Mouse (Mus musculus) right cerebral cortex, adult 18-20 months (tissue): ENCODE measurements around the gene Rab3gap1.
A peak's percentile ranks its signal among the peaks of the same experiment; 100 is the strongest.

Experiments used
- DNase-seq: peaks from one replicate; pipeline ENCODE4 v3.0.0; 2022; ENCODE audit warnings: mixed read lengths

Gene Rab3gap1

GRCm38 (mm10) chr1:127868300-127869261 lies at the start of gene Rab3gap1:
TSS of gene Rab3gap1 (plus strand) at chr1:127868773.
- peak; percentile 93 for DNase-seq

- no peak for DNase-seq
Observed at GRCm38 (mm10) chr1:127827325-127827724, 41.2 kb upstream of the Rab3gap1 start.

- DNase-seq, result no peak
Observed at GRCm38 (mm10) chr1:127830215-127830921, 38.2 kb upstream of the Rab3gap1 start.

GRCm38 (mm10) chr1:127833714-127834113 lies 34.9 kb upstream of the Rab3gap1 start:
- DNase-seq, result no peak

GRCm38 (mm10) chr1:127834202-127834601 lies 34.4 kb upstream of the Rab3gap1 start:
- no peak for DNase-seq

GRCm38 (mm10) chr1:127836619-127837018 lies 32.0 kb upstream of the Rab3gap1 start:
- no peak for DNase-seq

- peak; percentile 6 for DNase-seq
Observed at GRCm38 (mm10) chr1:127838602-127839001, 30.0 kb upstream of the Rab3gap1 start.

- DNase-seq, result no peak
Observed at GRCm38 (mm10) chr1:127845472-127845871, 23.1 kb upstream of the Rab3gap1 start.

GRCm38 (mm10) chr1:127850075-127850610 lies 18.4 kb upstream of the Rab3gap1 start:
- DNase-seq, result no peak

GRCm38 (mm10) chr1:127854486-127855222 lies 13.9 kb upstream of the Rab3gap1 start, which contains the start of gene Map3k19:
TSS of gene Map3k19 (minus strand) at chr1:127855031.
- peak; percentile 51 for DNase-seq

- DNase-seq, result no peak
Observed at GRCm38 (mm10) chr1:127858945-127859648, 9.5 kb upstream of the Rab3gap1 start.

GRCm38 (mm10) chr1:127859799-127860400 lies 8.7 kb upstream of the Rab3gap1 start:
- DNase-seq, result no peak

- DNase-seq, result peak; percentile 11
Observed at GRCm38 (mm10) chr1:127860492-127860891, 8.1 kb upstream of the Rab3gap1 start.

- DNase-seq, result no peak
Observed at GRCm38 (mm10) chr1:127861900-127862299, 6.7 kb upstream of the Rab3gap1 start.

GRCm38 (mm10) chr1:127863806-127864205 lies 4.8 kb upstream of the Rab3gap1 start:
- DNase-seq, result no peak

- no peak for DNase-seq
Observed at GRCm38 (mm10) chr1:127869276-127869675, 703 bp downstream of the Rab3gap1 start.

- DNase-seq, result no peak
Observed at GRCm38 (mm10) chr1:127899401-127899800, 30.8 kb downstream of the Rab3gap1 start.

GRCm38 (mm10) chr1:127904774-127905385 lies 36.3 kb downstream of the Rab3gap1 start:
- DNase-seq, result no peak

GRCm38 (mm10) chr1:127913116-127913515 lies 44.5 kb downstream of the Rab3gap1 start:
- DNase-seq, result no peak

GRCm38 (mm10) chr1:127915316-127915715 lies 46.7 kb downstream of the Rab3gap1 start:
- DNase-seq, result no peak

GRCm38 (mm10) chr1:127915802-127916201 lies 47.2 kb downstream of the Rab3gap1 start:
- no peak for DNase-seq
